Mouse (Mus musculus) C2C12 (cell line): Measurements from ENCODE around the gene Zfp874b. TPM values are rescaled to one million over a fixed set of nuclear protein-coding genes. Genes with fewer than 3 reads are reported as not detected.
"Not testable (repeated sequence)": the region's sequence is repeated elsewhere in the genome, so short reads cannot be mapped to it uniquely, and the experiment has no call there.

Source experiments
- H3K27me3 ChIP-seq: one replicate; pipeline ENCODE4 v1.6.1; 2011; ENCODE audit not compliant: control insufficient read depth, insufficient read depth, insufficient read length
- H3K36me3 ChIP-seq: one replicate; pipeline ENCODE4 v1.6.1; 2011; ENCODE audit not compliant: control insufficient read depth, insufficient read depth
- H3K4me3 ChIP-seq: one replicate; pipeline ENCODE4 v1.5.1; 2011; ENCODE audit warnings: mild to moderate bottlenecking, control low read depth; ENCODE audit not compliant: poor library complexity, insufficient read depth, severe bottlenecking
- H3K79me2 ChIP-seq: one replicate; pipeline ENCODE4 v1.6.1; 2011; ENCODE audit not compliant: control insufficient read depth, insufficient read depth
- H3K79me3 ChIP-seq: one replicate; pipeline ENCODE4 v1.6.1; 2011; ENCODE audit warnings: low read depth, control low read depth
- H3ac ChIP-seq: one replicate; pipeline ENCODE3; 2011; ENCODE audit warnings: low read depth; ENCODE audit not compliant: control insufficient read depth, insufficient read length
- CEBPB ChIP-seq: IDR thresholded peaks from one replicate; pipeline ENCODE4 v1.6.1; 2011; ENCODE audit warnings: low read depth, mild to moderate bottlenecking, control low read depth, moderate library complexity
- CTCF ChIP-seq: IDR thresholded peaks from one replicate; pipeline ENCODE4 v1.5.1; 2011; ENCODE audit not compliant: control insufficient read depth, insufficient read depth, insufficient read length
- FOSL1 ChIP-seq: IDR thresholded peaks from one replicate; pipeline ENCODE4 v1.8.0; 2011; ENCODE audit warnings: mild to moderate bottlenecking, low read length; ENCODE audit not compliant: poor library complexity, insufficient read depth, severe bottlenecking
- MAX ChIP-seq: IDR thresholded peaks from one replicate; pipeline ENCODE4 v1.6.1; 2011; ENCODE audit warnings: mild to moderate bottlenecking, control low read depth
- MYOD1 ChIP-seq: IDR thresholded peaks from one replicate; pipeline ENCODE4 v1.6.1; 2011; ENCODE audit warnings: low read depth; ENCODE audit not compliant: control insufficient read depth, insufficient read length
- MYOG ChIP-seq: IDR thresholded peaks from one replicate; pipeline ENCODE4 v1.6.1; 2011; ENCODE audit not compliant: control insufficient read depth, insufficient read length; ENCODE audit errors: extremely low read depth
- USF1 ChIP-seq: IDR thresholded peaks from one replicate; pipeline ENCODE4 v1.6.1; 2011; ENCODE audit warnings: low read depth, mild to moderate bottlenecking, control low read depth, moderate library complexity
- polyA plus RNA-seq: library from polyadenylated mRNA; unstranded; fragments of >200 nt; fragmentation: generic; extraction: Trizol; gene quantifications from one replicate; pipeline ENCODE4 v1.2.1, GENCODE M21; 2012; ENCODE audit warnings: missing spikeins

Zfp874b gene
- polyA plus RNA-seq, 1 experiment: 1.4 TPM

DNA sequence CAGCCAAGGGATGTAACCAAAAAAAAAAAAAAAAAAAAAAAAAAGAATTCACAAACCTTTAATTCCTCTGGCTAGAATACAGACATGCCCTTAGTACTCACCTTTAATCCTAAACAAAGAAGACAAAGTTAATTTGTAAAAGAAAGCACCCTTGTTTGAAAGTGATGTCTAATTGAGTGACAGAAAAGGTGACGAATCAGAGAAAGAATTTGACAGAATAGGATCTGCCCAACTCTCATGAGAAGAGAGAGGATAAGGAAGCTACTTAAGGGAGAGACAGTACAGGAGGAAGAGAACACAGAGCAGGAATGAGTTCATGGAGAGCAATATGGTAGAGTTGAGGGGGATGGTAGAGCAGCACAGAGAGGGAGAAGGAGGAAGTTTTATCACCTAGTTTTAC lies 11.6 kb upstream of the Zfp874b start:
- peaks cover 6% of the 10 kb centered on the region for H3K79me3 ChIP-seq
- peaks cover 27% of the 10 kb centered on the region for H3K36me3 ChIP-seq
- H3K4me3 ChIP-seq: no peak overlapping the region
- no peaks in the 10 kb centered on the region for H3K27me3 ChIP-seq
- H3ac ChIP-seq: no peak overlapping the region
- H3K79me2 ChIP-seq: peaks cover 10% of the 10 kb centered on the region
- TF ChIP-seq MYOD1: no peak

DNA sequence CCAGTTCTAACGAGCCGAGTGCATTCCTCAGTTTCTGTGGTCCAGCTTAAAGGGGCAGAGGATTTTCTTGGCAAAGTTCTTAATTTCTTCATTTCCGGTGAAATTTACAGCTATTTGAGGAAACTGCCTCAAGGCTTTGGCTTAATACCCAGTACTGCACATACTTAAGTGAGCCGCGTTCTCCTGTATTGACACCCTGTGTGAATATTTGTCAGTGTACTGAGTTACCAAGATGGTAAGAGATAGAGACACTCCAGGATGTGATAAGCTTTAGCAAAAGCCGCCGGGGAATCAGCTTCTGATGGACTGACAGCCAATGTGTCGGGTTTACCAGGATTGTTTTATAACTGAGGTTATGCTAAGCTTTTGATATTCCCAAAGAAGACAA lies 360 bp upstream of the Zfp874b start:
- TF ChIP-seq MYOG: no peak
- no peak for TF ChIP-seq FOSL1
- TF ChIP-seq MYOD1: no peak
- TF ChIP-seq USF1: no peak
- no peak for TF ChIP-seq CTCF
- no peak for TF ChIP-seq CEBPB
- TF ChIP-seq MAX: no peak
- H3K79me3 ChIP-seq: no peaks in the 10 kb centered on the region
- H3K27me3 ChIP-seq: no peaks in the 10 kb centered on the region
- H3K79me2 ChIP-seq: no peaks in the 10 kb centered on the region
- H3K36me3 ChIP-seq: no peaks in the 10 kb centered on the region
- no peak overlapping the region for H3K4me3 ChIP-seq
- no peak overlapping the region for H3ac ChIP-seq

DNA sequence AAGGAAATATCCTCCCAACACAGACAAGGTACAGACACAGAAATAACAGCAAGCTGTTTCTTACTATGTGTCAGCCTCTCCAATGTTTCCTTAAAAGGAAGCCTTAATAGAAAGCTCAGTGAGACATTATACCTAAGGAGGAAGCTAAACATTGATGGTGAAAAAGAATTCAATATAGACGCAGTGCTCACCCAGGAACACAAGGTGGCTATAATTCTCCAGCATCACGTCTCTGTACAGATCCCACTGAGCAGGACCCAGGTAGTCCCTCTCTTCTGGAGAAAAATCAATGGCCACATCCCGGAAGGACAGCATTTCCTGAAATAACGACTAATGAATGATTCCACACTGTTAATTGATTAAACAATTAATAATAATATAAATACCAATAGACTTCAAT lies 2.5 kb downstream of the Zfp874b start:
- TF ChIP-seq CEBPB (no peak), MYOG (no peak), CTCF (no peak), MYOD1 (no peak), MAX (no peak)
- H3ac ChIP-seq: no peak overlapping the region
- H3K27me3 ChIP-seq: no peaks in the 10 kb centered on the region
- no peaks in the 10 kb centered on the region for H3K36me3 ChIP-seq
- no peak overlapping the region for H3K4me3 ChIP-seq
- no peaks in the 10 kb centered on the region for H3K79me2 ChIP-seq
- no peaks in the 10 kb centered on the region for H3K79me3 ChIP-seq

DNA sequence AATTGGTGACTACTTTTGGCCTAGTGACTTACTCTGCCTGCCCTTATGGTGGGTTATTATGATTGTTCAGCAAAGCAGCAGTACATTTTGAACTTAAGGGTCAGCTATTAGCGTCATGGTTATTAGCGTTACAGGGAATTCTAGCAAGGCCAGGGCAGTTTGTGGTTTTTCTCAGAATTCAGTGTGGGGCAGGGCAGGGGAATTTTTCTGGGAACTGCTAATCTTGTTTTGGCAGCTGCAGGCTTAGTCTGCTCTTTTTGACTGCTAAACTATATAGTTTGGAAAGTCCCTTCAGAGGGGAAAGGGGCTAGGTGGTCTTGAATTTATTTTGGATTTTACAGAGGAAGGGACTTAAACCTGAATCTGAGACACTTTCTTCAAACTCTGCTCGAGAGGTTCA lies 14.8 kb downstream of the Zfp874b start:
- H3K36me3 ChIP-seq: no peaks in the 10 kb centered on the region
- H3ac ChIP-seq: no peak overlapping the region
- H3K27me3 ChIP-seq: no peaks in the 10 kb centered on the region
- TF ChIP-seq FOSL1 (no peak), MYOG (no peak), CEBPB (no peak), MAX (no peak), USF1 (no peak), MYOD1 (no peak), CTCF (no peak)
- no peak overlapping the region for H3K4me3 ChIP-seq
- H3K79me3 ChIP-seq: no peaks in the 10 kb centered on the region
- no peaks in the 10 kb centered on the region for H3K79me2 ChIP-seq

DNA sequence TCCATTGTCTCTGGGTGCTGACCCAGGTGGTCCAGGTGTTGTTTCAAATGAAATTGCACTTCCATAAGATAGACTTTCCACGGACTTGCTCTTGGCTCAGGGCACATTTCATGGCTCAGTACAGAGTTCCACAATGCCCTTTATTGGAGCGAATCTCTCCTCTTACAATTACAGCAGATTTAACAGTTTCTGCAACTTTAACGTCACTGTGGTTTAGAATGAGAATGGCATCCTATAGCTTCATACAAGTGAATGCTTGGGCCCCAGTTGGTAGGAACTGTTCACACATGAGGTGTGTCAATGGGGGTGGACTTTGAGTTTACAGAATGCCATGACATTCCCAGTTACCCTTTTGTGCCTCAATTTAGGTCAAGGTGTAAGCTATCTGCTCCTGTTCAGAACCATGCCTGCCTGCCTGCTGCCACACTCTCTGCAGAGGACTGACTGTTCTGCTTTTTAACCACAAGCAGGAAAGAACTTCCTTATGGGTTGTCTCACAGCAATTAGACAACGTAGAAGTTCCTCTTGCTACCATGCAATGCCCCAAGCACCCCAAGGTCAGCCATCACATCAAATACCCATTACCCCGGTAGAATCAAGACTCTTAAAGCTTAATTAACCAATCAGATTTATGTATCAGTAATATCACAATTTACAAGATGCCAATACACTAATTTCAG lies 20.4 kb downstream of the Zfp874b start:
- H3K4me3 ChIP-seq, H3K79me3 ChIP-seq, H3K27me3 ChIP-seq, H3K79me2 ChIP-seq, H3ac ChIP-seq, H3K36me3 ChIP-seq: not testable (repeated sequence)

DNA sequence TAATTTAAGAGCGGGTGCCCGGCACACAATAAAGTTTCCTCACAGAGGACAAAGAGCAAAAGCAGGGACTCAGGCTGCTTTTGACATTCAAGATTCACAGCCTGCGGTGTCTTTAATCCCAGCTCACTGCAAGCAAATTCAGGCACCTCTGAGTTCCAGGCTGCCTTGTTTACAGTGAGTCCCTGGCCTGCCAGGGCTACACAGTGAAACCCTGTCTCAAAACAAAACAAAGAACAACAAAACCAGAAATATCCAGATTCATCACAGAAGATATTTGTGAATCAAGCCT lies 32.1 kb downstream of the Zfp874b start:
- no peak overlapping the region for H3ac ChIP-seq
- no peak overlapping the region for H3K4me3 ChIP-seq

More for the DNA sequence above, 32.1 kb downstream of the Zfp874b start:
- Histone ChIP-seq H3K79me3 (no peaks in the 10 kb centered on the region), H3K79me2 (no peaks in the 10 kb centered on the region), H3K36me3 (no peaks in the 10 kb centered on the region), H3K27me3 (no peaks in the 10 kb centered on the region)
- TF ChIP-seq USF1: no peak
- TF ChIP-seq MYOG: no peak
